Mouse (Mus musculus): ENCODE data around the gene Rab29. TPM values are rescaled to one million over a fixed set of nuclear protein-coding genes. Genes with fewer than 3 reads are reported as not detected.
"Not testable (repeated sequence)": the region's sequence is repeated elsewhere in the genome, so short reads cannot be mapped to it uniquely, and the experiment has no call there.

Rab29 gene
- polyA plus RNA-seq, 1 experiment from 2014 or later = 8.8 TPM

DNA sequence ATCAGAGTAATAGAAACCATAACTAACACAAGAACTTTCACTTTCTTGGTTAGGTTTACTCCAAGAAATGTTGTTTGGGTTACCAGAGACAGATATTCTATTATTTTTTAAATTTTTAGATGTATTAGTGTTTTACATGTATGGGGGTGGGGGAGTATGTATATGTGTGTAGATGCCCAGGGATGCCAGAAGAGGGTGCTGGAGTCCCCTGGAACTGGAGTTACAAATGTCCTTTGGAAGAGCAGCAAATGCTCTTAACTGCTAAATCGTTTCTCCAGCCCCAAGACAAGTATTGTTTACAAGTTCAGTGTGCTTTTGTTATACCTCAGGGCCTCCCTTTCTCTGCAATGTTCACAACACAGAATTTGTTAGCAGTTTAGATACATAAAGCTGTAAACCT is 38.5 kb downstream of the Rab29 start:
- 20% methylated on average over 1 of the region's 1 CpGs for WGBS
- Histone ChIP-seq H3K36me3 (ENCODE audit: control insufficient read depth, insufficient read depth, low read length) (no peaks in the 10 kb centered on the region), H3K4me3 (replicated peaks; ENCODE audit: low read depth, low read length) (no peak overlapping the region), H3K4me2 (ENCODE audit: low read length) (no peak overlapping the region), H3K27ac (replicated peaks; ENCODE audit: low read depth, low read length) (no peak overlapping the region), H3K27me3 (ENCODE audit: control insufficient read depth, insufficient read depth, low read length) (peaks cover 12% of the 10 kb centered on the region; the same call in 1 of the 2 replicates), H3K4me1 (ENCODE audit: control insufficient read depth, insufficient read depth, low read length) (no peaks in the 10 kb centered on the region), H3K9me3 (ENCODE audit: control insufficient read depth, low read length) (no peaks in the 10 kb centered on the region), H3K9ac (replicated peaks; ENCODE audit: low read length) (no peak overlapping the region)
- ATAC-seq (ENCODE audit: low FRiP score, low TSS enrichment) (no peak), DNase-seq (peak; percentile 28)

DNA sequence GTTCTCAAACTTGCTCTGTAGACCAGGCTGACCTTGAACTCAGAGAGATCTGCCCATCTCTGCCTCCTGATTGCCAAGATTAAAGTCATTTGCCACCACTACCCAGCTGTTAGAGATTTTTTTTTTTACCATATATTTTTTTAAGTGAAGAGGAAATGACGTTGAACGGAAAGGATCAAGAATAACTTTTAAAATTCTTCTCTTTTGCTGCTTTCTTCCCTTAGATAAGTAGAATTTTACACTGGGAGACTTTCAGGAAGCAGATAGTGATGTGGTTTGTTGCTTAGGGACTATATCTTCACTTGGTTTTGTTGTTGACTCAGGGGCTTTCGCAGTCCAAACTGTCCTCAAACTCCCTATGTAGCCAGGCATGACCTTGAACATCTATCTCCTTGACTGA is 41.4 kb downstream of the Rab29 start:
- 92% methylated on average over 3 of the region's 3 CpGs for WGBS
- DNase-seq = no peak
- Histone ChIP-seq H3K9me3 (ENCODE audit: control insufficient read depth, low read length) (no peaks in the 10 kb centered on the region), H3K4me3 (replicated peaks; ENCODE audit: low read depth, low read length) (no peak overlapping the region), H3K4me2 (ENCODE audit: low read length) (no peak overlapping the region), H3K36me3 (ENCODE audit: control insufficient read depth, insufficient read depth, low read length) (no peaks in the 10 kb centered on the region), H3K9ac (replicated peaks; ENCODE audit: low read length) (no peak overlapping the region), H3K27ac (replicated peaks; ENCODE audit: low read depth, low read length) (no peak overlapping the region), H3K27me3 (ENCODE audit: control insufficient read depth, insufficient read depth, low read length) (peaks cover 12% of the 10 kb centered on the region; the same call in 1 of the 2 replicates), H3K4me1 (ENCODE audit: control insufficient read depth, insufficient read depth, low read length) (peaks cover 10% of the 10 kb centered on the region)
- ATAC-seq (ENCODE audit: low FRiP score, low TSS enrichment) = no peak

DNA sequence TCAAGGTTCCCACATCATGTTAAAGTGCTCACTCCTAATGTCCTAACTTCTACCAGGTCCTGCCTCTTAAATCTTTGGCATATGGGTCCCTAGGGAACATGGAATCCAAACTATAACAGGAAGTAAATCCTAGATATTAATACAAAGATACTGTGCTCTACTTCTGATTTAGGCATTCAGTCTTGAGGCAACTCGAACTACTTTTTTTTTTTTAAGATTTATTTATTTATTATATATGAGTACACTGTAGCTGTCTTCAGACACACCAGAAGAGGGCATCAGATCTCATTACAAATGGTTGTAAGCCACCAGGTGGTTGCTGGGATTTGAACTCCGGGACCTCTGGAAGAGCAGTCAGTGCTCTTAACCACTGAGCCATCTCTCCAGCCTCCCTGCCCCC is 42.2 kb downstream of the Rab29 start:
- H3K9me3 ChIP-seq (ENCODE audit: control insufficient read depth, low read length); H3K4me3 ChIP-seq (replicated peaks; ENCODE audit: low read depth, low read length); H3K27ac ChIP-seq (replicated peaks; ENCODE audit: low read depth, low read length); H3K36me3 ChIP-seq (ENCODE audit: control insufficient read depth, insufficient read depth, low read length); DNase-seq; H3K4me2 ChIP-seq (ENCODE audit: low read length); ATAC-seq (ENCODE audit: low FRiP score, low TSS enrichment); H3K9ac ChIP-seq (replicated peaks; ENCODE audit: low read length): not testable (repeated sequence)
- peaks cover 12% of the 10 kb centered on the region; the same call in 1 of the 2 replicates for H3K27me3 ChIP-seq (ENCODE audit: control insufficient read depth, insufficient read depth, low read length)
- 96% methylated on average over 2 of the region's 2 CpGs for WGBS
- peaks cover 10% of the 10 kb centered on the region for H3K4me1 ChIP-seq (ENCODE audit: control insufficient read depth, insufficient read depth, low read length)

DNA sequence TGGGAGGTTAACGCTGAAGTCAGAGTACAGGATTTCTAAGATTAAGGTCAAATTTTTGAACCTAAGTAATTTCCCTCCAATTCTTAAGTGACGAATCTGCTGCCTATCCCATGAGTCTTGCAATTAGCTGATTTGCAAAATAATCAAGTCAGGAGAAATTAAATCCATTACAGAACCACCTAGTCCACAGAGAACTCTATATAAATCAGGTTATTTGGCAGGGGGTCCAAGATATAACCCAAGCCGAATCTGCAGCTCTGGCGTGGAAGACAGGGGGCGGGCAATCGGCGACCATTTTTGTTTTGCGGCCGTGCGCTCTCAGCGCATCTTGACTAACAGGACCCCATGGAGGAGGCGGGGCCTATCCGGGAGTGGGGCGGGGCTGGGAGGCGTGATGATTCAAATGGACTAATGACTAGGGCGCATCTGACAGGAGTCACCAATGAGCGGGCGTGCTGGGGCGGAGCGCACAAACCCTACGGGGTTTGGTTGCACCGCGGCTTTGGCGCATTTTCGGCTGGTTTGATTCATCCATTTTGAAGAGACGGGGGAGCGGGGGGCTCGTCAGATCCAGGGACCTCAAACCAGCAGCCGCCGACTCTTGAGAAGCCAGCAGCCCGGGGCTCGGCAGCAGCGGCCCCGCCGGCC is 43.1 kb downstream of the Rab29 start, which contains the start of gene Nucks1:
TSS of gene Nucks1 (plus strand) at position 534 of the 648 bp plus-strand sequence.
- Histone ChIP-seq H3K36me3 (ENCODE audit: control insufficient read depth, insufficient read depth, low read length) (no peaks in the 10 kb centered on the region), H3K4me1 (ENCODE audit: control insufficient read depth, insufficient read depth, low read length) (peaks cover 10% of the 10 kb centered on the region), H3K9ac (replicated peaks; ENCODE audit: low read length) (peak within 1 kb of the TSS; percentile 92), H3K9me3 (ENCODE audit: control insufficient read depth, low read length) (no peaks in the 10 kb centered on the region), H3K4me3 (replicated peaks; ENCODE audit: low read depth, low read length) (peak within 1 kb of the TSS; percentile 99), H3K27me3 (ENCODE audit: control insufficient read depth, insufficient read depth, low read length) (peaks cover 12% of the 10 kb centered on the region; the same call in 1 of the 2 replicates), H3K27ac (replicated peaks; ENCODE audit: low read depth, low read length) (peak within 1 kb of the TSS; percentile 98), H3K4me2 (ENCODE audit: low read length) (peak within 1 kb of the TSS; percentile 65)
- peak; percentile 99 for ATAC-seq (ENCODE audit: low FRiP score, low TSS enrichment)
- WGBS = under 1% methylated on average over 35 of the region's 35 CpGs
- peak; percentile 99 for DNase-seq

DNA sequence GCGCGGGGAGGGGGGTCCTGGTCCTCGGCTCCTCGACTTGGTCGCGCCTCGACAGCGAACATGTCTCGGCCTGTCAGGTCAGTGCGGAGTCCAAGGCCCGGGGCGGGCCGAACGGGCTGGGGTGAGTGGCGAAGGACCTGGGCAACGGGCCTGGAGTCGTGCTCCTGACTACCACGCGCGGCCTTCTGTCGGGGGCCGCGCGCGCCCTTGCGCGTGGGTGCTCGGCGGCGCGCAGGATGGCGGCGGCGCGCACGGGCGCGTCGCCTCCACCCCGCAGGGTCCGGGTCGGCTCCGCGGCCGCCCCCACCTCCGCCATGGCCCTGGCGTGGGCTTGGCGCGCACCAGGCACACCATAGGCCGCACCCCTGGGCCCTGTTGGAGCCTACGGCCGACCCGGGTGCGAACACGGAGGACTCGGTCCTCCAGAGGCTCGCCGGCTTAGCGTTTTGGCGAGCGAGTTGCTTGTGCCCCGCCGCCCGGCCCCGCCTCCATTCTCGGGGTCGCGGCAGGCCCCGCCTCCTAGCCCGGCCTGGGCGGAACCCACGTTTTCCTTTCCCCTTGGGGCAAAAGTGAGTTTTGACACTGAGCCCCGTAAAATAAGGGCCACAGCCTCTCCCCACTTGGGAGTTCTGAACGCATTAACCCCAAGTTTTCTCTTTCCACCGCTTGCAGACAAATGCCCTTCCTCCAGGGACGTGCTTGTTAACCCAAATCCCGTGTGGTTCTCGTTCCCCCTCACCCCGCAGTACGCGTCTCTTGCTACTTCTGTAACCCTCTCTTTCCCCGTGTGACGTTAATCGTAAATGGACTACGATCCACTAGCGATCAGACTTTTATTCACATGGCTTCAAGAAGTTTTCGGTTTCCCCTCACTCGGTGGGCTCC is 43.9 kb downstream of the Rab29 start:
- peaks cover 10% of the 10 kb centered on the region for H3K4me1 ChIP-seq (ENCODE audit: control insufficient read depth, insufficient read depth, low read length)
- 1% methylated on average over 75 of the region's 88 CpGs for WGBS

DNA sequence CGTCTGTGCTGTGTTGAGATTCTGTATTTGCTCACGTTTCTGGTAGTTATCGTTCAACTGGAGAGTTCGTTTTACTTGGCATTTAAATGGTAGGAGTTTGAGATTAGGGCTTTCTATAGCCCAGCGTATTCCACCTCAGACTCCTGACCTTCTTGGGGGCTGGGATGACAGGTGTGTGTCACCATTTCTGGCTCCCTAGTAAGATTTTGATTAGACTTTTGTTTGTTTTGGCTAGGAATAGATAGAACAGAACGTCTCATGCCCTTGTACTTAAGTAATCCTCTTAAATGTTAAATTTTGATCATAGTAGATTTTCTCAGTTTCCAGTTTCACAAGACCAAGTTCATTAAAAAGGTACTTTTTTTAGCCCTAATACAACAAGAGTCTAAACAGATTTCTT is 50.6 kb downstream of the Rab29 start:
- Histone ChIP-seq H3K4me2 (ENCODE audit: low read length) (no peak overlapping the region), H3K4me3 (replicated peaks; ENCODE audit: low read depth, low read length) (no peak overlapping the region), H3K9me3 (ENCODE audit: control insufficient read depth, low read length) (no peaks in the 10 kb centered on the region), H3K9ac (replicated peaks; ENCODE audit: low read length) (no peak overlapping the region), H3K27ac (replicated peaks; ENCODE audit: low read depth, low read length) (no peak overlapping the region), H3K27me3 (ENCODE audit: control insufficient read depth, insufficient read depth, low read length) (no peaks in the 10 kb centered on the region), H3K36me3 (ENCODE audit: control insufficient read depth, insufficient read depth, low read length) (peaks cover 40% of the 10 kb centered on the region), H3K4me1 (ENCODE audit: control insufficient read depth, insufficient read depth, low read length) (no peaks in the 10 kb centered on the region)
- 86% methylated on average over 6 of the region's 6 CpGs for WGBS
- DNase-seq (no peak), ATAC-seq (ENCODE audit: low FRiP score, low TSS enrichment) (no peak)

More for the DNA sequence above, 43.9 kb downstream of the Rab29 start:
- Histone ChIP-seq H3K9ac (replicated peaks; ENCODE audit: low read length) (peak overlapping the region; percentile 92), H3K9me3 (ENCODE audit: control insufficient read depth, low read length) (no peaks in the 10 kb centered on the region), H3K27ac (replicated peaks; ENCODE audit: low read depth, low read length) (peak overlapping the region; percentile 98), H3K36me3 (ENCODE audit: control insufficient read depth, insufficient read depth, low read length) (0 out of 2 replicates have a peak, but pooled peaks cover under 1% of the 10 kb centered on the region), H3K4me3 (replicated peaks; ENCODE audit: low read depth, low read length) (peak overlapping the region; percentile 99), H3K4me2 (ENCODE audit: low read length) (peak overlapping the region; percentile 65), H3K27me3 (ENCODE audit: control insufficient read depth, insufficient read depth, low read length) (peaks cover 12% of the 10 kb centered on the region; the same call in 1 of the 2 replicates)
- DNase-seq (peak; percentile 83), ATAC-seq (ENCODE audit: low FRiP score, low TSS enrichment) (peak; percentile 84)

DNA sequence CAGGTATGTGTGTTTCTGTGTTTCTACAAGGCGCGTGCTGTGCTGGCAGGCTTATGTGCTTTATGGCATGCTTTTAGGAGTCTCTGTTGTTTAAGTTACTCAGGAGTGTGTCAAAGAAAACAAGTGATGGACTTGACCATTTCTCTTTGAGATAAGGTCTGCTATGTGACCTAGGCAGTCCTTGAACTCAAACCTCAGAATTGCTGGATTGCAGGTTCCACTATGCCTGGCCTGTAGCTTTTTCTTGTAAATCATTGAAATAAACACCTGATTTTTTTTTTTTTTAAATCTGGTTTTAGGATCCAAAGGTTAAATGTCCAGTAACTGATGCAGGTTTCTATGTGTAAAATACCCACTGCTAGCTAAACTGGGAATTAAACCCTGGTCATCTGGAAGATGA is 52.0 kb downstream of the Rab29 start:
- no peak overlapping the region for H3K4me3 ChIP-seq (replicated peaks; ENCODE audit: low read depth, low read length)
- no peak overlapping the region for H3K4me2 ChIP-seq (ENCODE audit: low read length)
- peaks cover 54% of the 10 kb centered on the region for H3K36me3 ChIP-seq (ENCODE audit: control insufficient read depth, insufficient read depth, low read length)
- H3K27me3 ChIP-seq (ENCODE audit: control insufficient read depth, insufficient read depth, low read length) = no peaks in the 10 kb centered on the region
- ATAC-seq (ENCODE audit: low FRiP score, low TSS enrichment) (no peak), DNase-seq (no peak)
- no peaks in the 10 kb centered on the region for H3K4me1 ChIP-seq (ENCODE audit: control insufficient read depth, insufficient read depth, low read length)
- 100% methylated on average over 2 of the region's 2 CpGs for WGBS
- H3K9ac ChIP-seq (replicated peaks; ENCODE audit: low read length) = no peak overlapping the region
- no peaks in the 10 kb centered on the region for H3K9me3 ChIP-seq (ENCODE audit: control insufficient read depth, low read length)
- no peak overlapping the region for H3K27ac ChIP-seq (replicated peaks; ENCODE audit: low read depth, low read length)

DNA sequence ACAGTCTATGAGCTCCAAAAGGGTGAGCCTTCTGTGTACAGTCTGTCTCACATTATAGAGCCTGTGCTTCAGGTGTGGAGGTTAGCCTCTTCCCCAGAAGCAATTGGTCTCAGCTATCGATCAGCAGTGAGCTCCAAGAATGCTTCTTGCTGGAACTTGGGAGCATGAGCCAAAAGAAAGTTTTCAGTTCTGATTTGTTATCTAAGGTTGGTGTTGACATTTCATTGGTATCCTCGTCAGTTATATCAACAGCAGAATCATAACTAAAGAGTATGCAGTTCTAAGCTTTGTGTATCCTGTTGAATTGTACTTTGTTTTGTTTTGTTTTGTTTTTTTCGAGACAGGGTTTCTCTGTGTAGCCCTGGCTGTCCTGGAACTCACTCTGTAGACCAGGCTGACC is 55.1 kb downstream of the Rab29 start:
- Histone ChIP-seq H3K4me3 (replicated peaks; ENCODE audit: low read depth, low read length) (no peak overlapping the region), H3K27me3 (ENCODE audit: control insufficient read depth, insufficient read depth, low read length) (no peaks in the 10 kb centered on the region), H3K27ac (replicated peaks; ENCODE audit: low read depth, low read length) (no peak overlapping the region), H3K9me3 (ENCODE audit: control insufficient read depth, low read length) (no peaks in the 10 kb centered on the region), H3K36me3 (ENCODE audit: control insufficient read depth, insufficient read depth, low read length) (peaks cover 78% of the 10 kb centered on the region), H3K9ac (replicated peaks; ENCODE audit: low read length) (no peak overlapping the region), H3K4me2 (ENCODE audit: low read length) (no peak overlapping the region), H3K4me1 (ENCODE audit: control insufficient read depth, insufficient read depth, low read length) (no peaks in the 10 kb centered on the region)
- DNase-seq (no peak), ATAC-seq (ENCODE audit: low FRiP score, low TSS enrichment) (no peak)
- 95% methylated on average over 3 of the region's 3 CpGs for WGBS

Data from midbrain, embryonic 14.5 days (tissue).